Mouse (Mus musculus) cortical plate, adult 2 months (tissue): ENCODE measurements around the gene Rarg.

ENCODE experiments used
- CTCF ChIP-seq: fragments of 200-500 bp; IDR thresholded peaks from 2 replicates; pipeline ENCODE4 v1.5.1; 2011; ENCODE audit warnings: mild to moderate bottlenecking, control low read depth, low read length; ENCODE audit not compliant: insufficient read depth; ENCODE audit errors: extremely low read depth
- POLR2A ChIP-seq: fragments of 200-500 bp; IDR thresholded peaks from 2 replicates; pipeline ENCODE4 v1.6.1; 2011; ENCODE audit warnings: mild to moderate bottlenecking, low read length, control low read depth; ENCODE audit not compliant: insufficient read depth; ENCODE audit errors: extremely low read depth

DNA sequence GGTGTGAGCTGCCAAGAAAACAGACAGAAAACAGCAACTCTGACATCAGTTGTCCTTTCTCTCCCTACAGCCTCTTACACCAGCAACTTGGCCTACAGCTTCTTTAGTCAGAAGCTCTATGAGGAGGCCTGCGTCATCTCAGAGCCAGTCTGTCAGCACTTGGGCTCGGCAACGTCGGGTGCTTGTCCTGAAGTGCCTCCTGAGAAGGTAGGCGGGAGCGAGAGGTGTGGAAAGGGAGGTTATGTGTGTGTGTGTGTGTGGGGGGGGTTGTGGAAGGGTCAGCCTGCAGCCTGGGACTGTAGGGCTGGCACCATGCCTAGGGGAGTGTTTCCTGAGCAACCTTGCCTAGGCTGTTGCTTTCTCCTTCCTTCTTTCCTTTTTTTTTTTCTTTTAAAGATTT lies 45.2 kb upstream of the Rarg start:
- no peak for TF ChIP-seq CTCF
- TF ChIP-seq POLR2A = no peak
